Mouse (Mus musculus): Measurements from ENCODE around the gene Nes.

Gene Nes

DNA sequence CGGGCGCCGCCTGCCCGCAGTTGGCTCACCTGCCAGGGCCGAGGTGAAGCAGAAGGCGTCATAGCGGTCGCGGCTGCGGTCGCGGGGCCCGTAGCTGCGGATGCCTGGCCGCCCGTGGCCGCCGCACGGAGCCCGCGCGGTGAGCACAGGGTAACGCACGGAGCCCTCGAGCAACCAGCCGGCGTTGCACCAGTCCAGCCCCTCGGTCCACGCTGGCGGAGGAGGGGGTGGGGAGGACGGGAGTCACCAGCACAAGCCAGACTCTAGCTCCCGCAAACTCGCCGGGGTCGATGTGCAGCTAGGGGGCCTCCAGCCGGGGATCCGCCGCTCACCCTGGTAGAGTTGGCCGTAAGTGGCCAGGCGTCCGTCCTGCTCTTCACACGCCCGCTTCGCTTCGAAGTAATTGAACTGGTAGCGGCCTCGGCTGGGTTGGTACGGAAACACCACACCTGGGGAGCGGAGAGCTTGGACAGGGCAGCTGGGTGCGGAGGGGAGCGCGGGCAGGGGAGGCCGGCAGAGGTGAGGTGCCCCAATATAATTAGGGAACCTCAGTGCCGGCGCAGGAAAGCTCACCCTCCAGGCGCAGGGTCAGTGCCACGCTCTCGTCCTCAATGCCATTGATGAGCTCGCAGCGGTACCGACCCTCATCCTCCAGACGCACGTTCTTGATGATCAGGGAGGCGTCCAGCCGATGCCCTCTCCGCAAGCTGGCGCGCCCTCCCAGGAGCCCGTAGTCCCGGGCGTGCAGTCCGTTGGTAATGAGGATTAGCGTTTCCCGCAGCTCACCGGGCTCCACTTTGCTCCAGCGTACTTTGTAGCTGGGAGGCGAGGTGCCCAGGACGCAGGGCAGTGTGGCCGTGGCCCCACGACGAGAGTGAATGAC lies 52.6 kb downstream of the Nes start:
- DNase-seq = no peak

GRCm38 (mm10) chr3:88026823-88027222 lies 55.9 kb downstream of the Nes start:
- DNase-seq = no peak

GRCm38 (mm10) chr3:88027434-88028186 lies 56.7 kb downstream of the Nes start, which contains the start of gene Hapln2:
Gene Hapln2 (minus strand): TSS chr3:88027583.
- peak; percentile 6 for DNase-seq

Measured in kidney, adult 18-20 months (tissue).